Mouse (Mus musculus) limb, embryonic 14.5 days (tissue): ENCODE results near the gene Trim41. TPM values are rescaled to one million over a fixed set of nuclear protein-coding genes. Genes with fewer than 3 reads are reported as not detected.
A peak's percentile ranks its signal among the peaks of the same experiment; 100 is the strongest.

ENCODE experiments used
- ATAC-seq: fragments of 200-750 bp; cut with Nextera tagmentation; 2 replicates; pipeline ENCODE4 v1.8.0; 2017; ENCODE audit warnings: low read depth, moderate number of reproducible peaks, moderate TSS enrichment; ENCODE audit not compliant: low FRiP score
- DNase-seq: peaks from one replicate; pipeline ENCODE4 v3.0.0-alpha.2; 2015; ENCODE audit warnings: low spot score
- H3K27ac ChIP-seq: fragments of 300-500 bp; sonication (generic); replicated peaks from 2 replicates; pipeline ENCODE4 v1.5.1; 2014; ENCODE audit warnings: low read depth, mild to moderate bottlenecking, low read length, moderate library complexity, mixed read lengths
- H3K27me3 ChIP-seq: fragments of 300-500 bp; sonication (generic); 2 replicates; pipeline ENCODE4 v1.6.1; 2014; ENCODE audit warnings: low read length, mixed read lengths; ENCODE audit not compliant: control insufficient read depth, insufficient read depth
- H3K36me3 ChIP-seq: fragments of 300-500 bp; sonication (generic); 2 replicates; pipeline ENCODE4 v1.6.1; 2014; ENCODE audit warnings: mild to moderate bottlenecking, low read length, moderate library complexity, mixed read lengths; ENCODE audit not compliant: control insufficient read depth, insufficient read depth
- H3K4me1 ChIP-seq: fragments of 300-500 bp; sonication (generic); 2 replicates; pipeline ENCODE4 v1.6.1; 2014; ENCODE audit warnings: antibody characterized with exemption, low read length, mixed read lengths; ENCODE audit not compliant: control insufficient read depth, insufficient read depth
- H3K4me2 ChIP-seq: fragments of 300-500 bp; sonication (generic); replicated peaks from 2 replicates; pipeline ENCODE4 v1.6.1; 2014; ENCODE audit warnings: low read depth, mild to moderate bottlenecking, low read length, moderate library complexity; ENCODE audit not compliant: severe bottlenecking
- H3K4me3 ChIP-seq: fragments of 300-500 bp; sonication (generic); replicated peaks from 2 replicates; pipeline ENCODE4 v1.5.1; 2014; ENCODE audit warnings: low read length
- H3K9ac ChIP-seq: fragments of 300-500 bp; sonication (generic); 2 replicates; pipeline ENCODE4 v1.6.1; 2014; ENCODE audit warnings: mild to moderate bottlenecking, low read depth, low read length, moderate library complexity; ENCODE audit not compliant: severe bottlenecking
- H3K9me3 ChIP-seq: fragments of 300-500 bp; sonication (generic); 2 replicates; pipeline ENCODE4 v1.6.1; 2016; ENCODE audit warnings: low read length; ENCODE audit not compliant: control insufficient read depth
- POLR2A ChIP-seq: fragments of 200-500 bp; IDR thresholded peaks from 2 replicates; pipeline ENCODE4 v1.8.0; 2012; ENCODE audit warnings: inconsistent platforms, mild to moderate bottlenecking, moderate library complexity, borderline replicate concordance; ENCODE audit not compliant: insufficient read depth, insufficient read length; ENCODE audit errors: extremely low read depth
- WGBS: fragments of 180-500 bp; shearing (Covaris S2); extraction: QIAGEN DNeasy Blood & Tissue Kit; methylation state at CpG from one replicate; pipeline ENCODE4 v1.1.7; 2014; 5-methylcytosine and 5-hydroxymethylcytosine counted together
- polyA plus RNA-seq, 2 experiments: library from polyadenylated mRNA; depleted of rRNA in 1 of 2; stranded (reverse) in 1 of 2; unstranded in 1 of 2; fragments of >200 nt; fragmentation: Nextera tagmentation in 1 of 2; extraction: Ambion mirVana in 1 of 2; gene quantifications; 2 replicates each; pipeline versions ENCODE4 v1.2.1 to v1.2.3; 2012 to 2014

Gene Trim41
- polyA plus RNA-seq (2012; rRNA removed) (51.5 and 52.4 TPM in 2 replicates), polyA plus RNA-seq (2014; fragmentation: Nextera tagmentation; extraction: Ambion mirVana) (5.5 and 7.0 TPM in 2 replicates)

DNA sequence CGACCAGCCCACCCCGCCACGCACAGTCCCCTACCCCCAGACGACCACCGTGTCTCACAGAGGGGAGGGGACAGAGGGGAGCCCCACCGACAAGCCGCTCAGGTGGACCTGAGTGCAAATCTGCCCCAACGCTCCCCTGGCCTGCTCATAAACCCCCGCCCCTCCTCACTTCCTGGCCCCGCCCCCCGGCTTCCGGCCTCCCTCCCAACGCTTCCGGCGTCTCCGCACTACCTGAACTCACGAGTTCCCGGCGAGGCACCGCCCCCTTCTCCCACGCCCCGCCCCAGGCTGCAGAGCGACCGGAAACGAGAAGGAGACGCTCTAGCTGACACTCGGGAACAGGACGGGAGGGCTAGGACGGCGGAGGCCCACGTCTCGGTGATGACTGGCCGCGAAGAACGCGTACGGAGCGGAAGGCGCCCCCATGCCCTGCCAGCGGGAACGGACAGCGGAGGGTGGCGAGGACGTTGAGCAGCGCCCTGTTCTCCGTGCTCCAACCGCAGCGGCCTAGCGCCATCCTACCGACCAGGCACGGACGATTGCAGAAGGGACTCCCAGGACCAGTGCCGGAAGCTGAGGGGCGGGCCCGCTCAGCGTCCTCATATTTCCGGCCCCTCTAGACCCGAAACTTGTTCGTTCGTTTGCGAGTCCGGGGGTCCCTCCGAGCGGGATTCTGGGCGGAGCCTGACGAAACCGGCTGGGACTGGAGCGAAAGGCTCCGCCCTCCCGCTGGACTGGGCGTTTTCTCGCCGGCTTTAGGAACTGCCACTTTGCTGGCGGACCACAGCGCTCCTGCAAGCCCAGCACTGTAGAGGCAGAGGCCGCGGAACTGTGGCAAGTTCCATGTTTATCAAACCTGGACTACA lies at the start of gene Trim41:
Gene Trim41, minus strand, starts transcription at position 554 of the 866 bp plus-strand sequence.
- peak; percentile 27; the same call in 1 of the 2 replicates for TF ChIP-seq POLR2A
- Histone ChIP-seq H3K4me3 (peak within 1 kb of the TSS; percentile 73), H3K36me3 (peaks cover 22% of the 10 kb centered on the region), H3K4me1 (peaks cover 11% of the 10 kb centered on the region), H3K4me2 (peak within 1 kb of the TSS; percentile 81), H3K9me3 (no peaks in the 10 kb centered on the region), H3K9ac (peak within 1 kb of the TSS; percentile 86), H3K27me3 (no peaks in the 10 kb centered on the region), H3K27ac (peak within 1 kb of the TSS; percentile 91)
- peak; percentile 98 for DNase-seq
- ATAC-seq: peak; percentile 96
- WGBS: under 1% methylated on average over 59 of the region's 77 CpGs

- DNase-seq: no peak
- H3K9ac ChIP-seq: no peak overlapping the region
- WGBS: 91% methylated on average over 9 of the region's 9 CpGs
These were observed 49.3 kb upstream of the Trim41 start for GRCm38 (mm10) chr11:48866481-48866880.

GRCm38 (mm10) chr11:48863808-48864207 lies 46.7 kb upstream of the Trim41 start:
- no peak overlapping the region for H3K4me2 ChIP-seq
- no peaks in the 10 kb centered on the region for H3K36me3 ChIP-seq
- H3K27ac ChIP-seq: no peak overlapping the region
- H3K9ac ChIP-seq: no peak overlapping the region
- H3K27me3 ChIP-seq: 0 out of 2 replicates have a peak, but pooled peaks cover 7% of the 10 kb centered on the region
- no peaks in the 10 kb centered on the region for H3K4me1 ChIP-seq
- WGBS: 82% methylated on average over 3 of the region's 3 CpGs
- no peaks in the 10 kb centered on the region for H3K9me3 ChIP-seq
- no peak for DNase-seq
- TF ChIP-seq POLR2A: no peak
- no peak for ATAC-seq
- no peak overlapping the region for H3K4me3 ChIP-seq

More at GRCm38 (mm10) chr11:48866481-48866880, 49.3 kb upstream of the Trim41 start:
- Histone ChIP-seq H3K4me1 (no peaks in the 10 kb centered on the region), H3K36me3 (no peaks in the 10 kb centered on the region), H3K4me2 (no peak overlapping the region), H3K27ac (no peak overlapping the region), H3K4me3 (no peak overlapping the region), H3K9me3 (no peaks in the 10 kb centered on the region), H3K27me3 (no peaks in the 10 kb centered on the region)
- TF ChIP-seq POLR2A: no peak
- no peak for ATAC-seq

- no peaks in the 10 kb centered on the region for H3K9me3 ChIP-seq
- no peak for ATAC-seq
- WGBS: 84% methylated on average over 1 of the region's 1 CpGs
- 0 out of 2 replicates have a peak, but pooled peaks cover 7% of the 10 kb centered on the region for H3K27me3 ChIP-seq
- no peak for TF ChIP-seq POLR2A
- no peak overlapping the region for H3K4me2 ChIP-seq
- H3K4me3 ChIP-seq: no peak overlapping the region
- no peak for DNase-seq
- no peak overlapping the region for H3K9ac ChIP-seq
- H3K27ac ChIP-seq: no peak overlapping the region
- peaks cover 5% of the 10 kb centered on the region; the same call in 1 of the 2 replicates for H3K4me1 ChIP-seq
- H3K36me3 ChIP-seq: no peaks in the 10 kb centered on the region
These were observed 45.7 kb upstream of the Trim41 start for GRCm38 (mm10) chr11:48862784-48863319.

DNA sequence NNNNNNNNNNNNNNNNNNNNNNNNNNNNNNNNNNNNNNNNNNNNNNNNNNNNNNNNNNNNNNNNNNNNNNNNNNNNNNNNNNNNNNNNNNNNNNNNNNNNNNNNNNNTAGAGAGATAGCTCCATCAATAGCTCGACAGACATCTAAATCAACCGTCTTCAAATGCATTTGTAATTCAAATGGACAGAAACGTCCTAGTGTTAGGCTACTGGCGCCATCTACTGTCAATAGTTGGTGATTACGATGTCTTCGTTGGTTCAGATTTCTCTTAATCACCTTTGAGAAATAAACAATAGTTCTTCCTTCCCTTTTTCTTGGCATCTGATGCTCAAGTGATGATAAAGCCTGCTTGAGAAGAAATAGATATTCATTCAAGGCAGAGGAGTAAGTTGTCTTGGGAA lies 41.9 kb upstream of the Trim41 start:
- ATAC-seq (no peak), DNase-seq (peak; percentile 91)
- peak overlapping the region; percentile 46 for H3K4me2 ChIP-seq
- H3K36me3 ChIP-seq: no peaks in the 10 kb centered on the region
- no peaks in the 10 kb centered on the region for H3K9me3 ChIP-seq
- no peak overlapping the region for H3K27ac ChIP-seq
- H3K9ac ChIP-seq: 0 out of 2 replicates have a peak overlapping the region, but pooled peaks have one; percentile 2
- H3K4me1 ChIP-seq: peaks cover 14% of the 10 kb centered on the region
- H3K27me3 ChIP-seq: 0 out of 2 replicates have a peak, but pooled peaks cover 7% of the 10 kb centered on the region
- WGBS: under 1% methylated on average over 6 of the region's 6 CpGs
- peak overlapping the region; percentile 55; the same call in 1 of the 2 replicates for H3K4me3 ChIP-seq
- TF ChIP-seq POLR2A: no peak
